Mouse (Mus musculus): ENCODE results near the gene Hsf5. TPM values are rescaled to one million over a fixed set of nuclear protein-coding genes. Genes with fewer than 3 reads are reported as not detected.
A peak's percentile ranks its signal among the peaks of the same experiment; 100 is the strongest.

Gene Hsf5
- polyA plus RNA-seq, 1 experiment from 2014 or later = 0.11 TPM

DNA sequence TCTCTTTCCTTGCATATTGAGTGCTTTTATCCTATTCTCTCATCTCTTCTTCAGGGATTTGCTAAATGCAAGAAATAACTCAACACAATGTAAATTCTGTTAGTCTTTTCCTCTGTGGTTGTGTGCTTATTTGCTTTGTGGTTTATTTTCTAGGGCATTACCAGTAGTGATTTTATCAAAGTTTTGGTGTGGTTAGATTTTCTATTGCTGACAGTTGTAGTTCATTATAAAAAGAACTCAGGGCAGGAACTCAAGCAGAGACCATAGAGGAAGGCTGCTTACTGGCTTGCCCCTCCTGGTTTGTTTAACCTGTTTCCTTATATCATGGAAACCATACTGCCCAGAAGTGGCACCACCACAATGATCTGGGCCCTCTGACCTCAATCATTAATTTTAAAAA is 25.9 kb downstream of the Hsf5 start:
- no peak overlapping the region for H3K27ac ChIP-seq (ENCODE audit: low read depth, low read length)
- 0 out of 2 replicates have a peak, but pooled peaks cover 3% of the 10 kb centered on the region for H3K4me1 ChIP-seq (ENCODE audit: control insufficient read depth, insufficient read depth, low read length)
- no peak for ATAC-seq (replicated peaks; ENCODE audit: insufficient number of reproducible peaks, low FRiP score, low TSS enrichment)
- no peaks in the 10 kb centered on the region for H3K9me3 ChIP-seq (replicated peaks; ENCODE audit: control insufficient read depth, low read length)
- H3K9ac ChIP-seq (ENCODE audit: low read depth, low read length) = no peak overlapping the region
- H3K4me3 ChIP-seq (ENCODE audit: low read depth, low read length) = no peak overlapping the region
- H3K36me3 ChIP-seq (ENCODE audit: control insufficient read depth, insufficient read depth, low read length) = no peaks in the 10 kb centered on the region
- H3K27me3 ChIP-seq (ENCODE audit: control insufficient read depth, insufficient read depth, low read length) = no peaks in the 10 kb centered on the region
- no peak overlapping the region for H3K4me2 ChIP-seq

- ATAC-seq (replicated peaks; ENCODE audit: insufficient number of reproducible peaks, low FRiP score, low TSS enrichment) = no peak
- H3K27me3 ChIP-seq (ENCODE audit: control insufficient read depth, insufficient read depth, low read length) = no peaks in the 10 kb centered on the region
- no peak overlapping the region for H3K27ac ChIP-seq (ENCODE audit: low read depth, low read length)
- no peaks in the 10 kb centered on the region for H3K36me3 ChIP-seq (ENCODE audit: control insufficient read depth, insufficient read depth, low read length)
- no peak overlapping the region for H3K4me2 ChIP-seq
- H3K9me3 ChIP-seq (replicated peaks; ENCODE audit: control insufficient read depth, low read length) = no peaks in the 10 kb centered on the region
- H3K4me3 ChIP-seq (ENCODE audit: low read depth, low read length) = no peak overlapping the region
- no peak overlapping the region for H3K9ac ChIP-seq (ENCODE audit: low read depth, low read length)
- H3K4me1 ChIP-seq (ENCODE audit: control insufficient read depth, insufficient read depth, low read length) = no peaks in the 10 kb centered on the region
- WGBS (ENCODE audit: insufficient replicate concordance) = 74% methylated on average over 5 of the region's 5 CpGs
Measured at GRCm38 (mm10) chr11:87654693-87655092, 37.7 kb downstream of the Hsf5 start.

GRCm38 (mm10) chr11:87659216-87659615 is 42.3 kb downstream of the Hsf5 start:
- no peaks in the 10 kb centered on the region for H3K9me3 ChIP-seq (replicated peaks; ENCODE audit: control insufficient read depth, low read length)
- no peak overlapping the region for H3K4me3 ChIP-seq (ENCODE audit: low read depth, low read length)
- 47% methylated on average over 7 of the region's 7 CpGs for WGBS (ENCODE audit: insufficient replicate concordance)
- H3K27ac ChIP-seq (ENCODE audit: low read depth, low read length) = no peak overlapping the region
- H3K4me1 ChIP-seq (ENCODE audit: control insufficient read depth, insufficient read depth, low read length) = no peaks in the 10 kb centered on the region
- H3K4me2 ChIP-seq = no peak overlapping the region
- no peak for ATAC-seq (replicated peaks; ENCODE audit: insufficient number of reproducible peaks, low FRiP score, low TSS enrichment)
- peaks cover 2% of the 10 kb centered on the region; the same call in 1 of the 2 replicates for H3K27me3 ChIP-seq (ENCODE audit: control insufficient read depth, insufficient read depth, low read length)
- H3K36me3 ChIP-seq (ENCODE audit: control insufficient read depth, insufficient read depth, low read length) = no peaks in the 10 kb centered on the region
- no peak overlapping the region for H3K9ac ChIP-seq (ENCODE audit: low read depth, low read length)

DNA sequence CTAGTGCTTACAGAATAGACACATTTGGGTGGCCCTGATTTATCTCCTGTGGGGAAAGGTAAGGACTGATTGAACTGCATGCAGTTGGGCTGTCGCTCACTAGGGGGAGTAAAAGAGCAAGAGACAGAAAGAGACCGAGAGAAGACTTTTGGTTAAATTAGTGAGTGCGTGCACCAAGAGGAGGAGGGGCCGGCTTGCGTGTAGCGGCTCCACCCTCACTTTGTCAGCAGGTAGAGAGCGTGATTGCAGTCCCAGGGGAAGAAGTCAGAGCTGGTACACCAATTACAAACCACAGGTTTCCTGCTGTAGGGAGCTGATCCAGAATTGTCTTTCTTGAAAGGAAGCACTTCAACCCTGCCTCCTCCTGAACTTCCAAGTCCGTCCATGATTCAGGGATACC is 45.4 kb downstream of the Hsf5 start, which contains the start of gene Rnf43:
Gene Rnf43, plus strand, starts transcription at position 316 of the 400 bp plus-strand sequence.
- 1% methylated on average over 8 of the region's 8 CpGs for WGBS (ENCODE audit: insufficient replicate concordance)
- Histone ChIP-seq H3K4me1 (ENCODE audit: control insufficient read depth, insufficient read depth, low read length) (no peaks in the 10 kb centered on the region), H3K27ac (ENCODE audit: low read depth, low read length) (no peak within 1 kb of the TSS), H3K36me3 (ENCODE audit: control insufficient read depth, insufficient read depth, low read length) (no peaks in the 10 kb centered on the region), H3K9me3 (replicated peaks; ENCODE audit: control insufficient read depth, low read length) (no peaks in the 10 kb centered on the region), H3K4me2 (peak within 1 kb of the TSS; percentile 60), H3K9ac (ENCODE audit: low read depth, low read length) (0 out of 2 replicates have a peak within 1 kb of the TSS, but pooled peaks have one; percentile 44), H3K27me3 (ENCODE audit: control insufficient read depth, insufficient read depth, low read length) (peaks cover 7% of the 10 kb centered on the region; the same call in 1 of the 2 replicates), H3K4me3 (ENCODE audit: low read depth, low read length) (peak within 1 kb of the TSS; percentile 31)
- ATAC-seq (replicated peaks; ENCODE audit: insufficient number of reproducible peaks, low FRiP score, low TSS enrichment) = no peak

DNA sequence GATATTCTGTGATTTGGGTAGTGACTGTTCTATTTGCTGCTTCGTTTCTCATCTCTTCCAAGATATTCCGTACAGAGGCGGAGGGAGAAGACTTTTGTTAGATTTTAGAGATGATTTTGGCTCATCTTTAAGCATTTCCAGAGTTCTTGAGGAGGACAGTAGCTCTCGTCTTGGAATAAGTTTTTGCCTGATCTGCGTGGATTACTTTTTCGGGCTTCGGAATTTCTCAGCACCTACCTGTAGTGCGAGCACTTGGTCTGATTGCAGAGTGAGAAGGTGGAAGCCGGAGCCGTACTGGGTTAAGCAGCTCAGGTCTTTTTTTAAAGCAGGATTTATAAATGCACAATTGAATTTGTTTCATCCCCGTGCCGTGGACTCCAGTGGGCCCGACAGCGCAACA is 45.9 kb downstream of the Hsf5 start:
- Histone ChIP-seq H3K4me2 (peak overlapping the region; percentile 60), H3K9me3 (replicated peaks; ENCODE audit: control insufficient read depth, low read length) (no peaks in the 10 kb centered on the region), H3K9ac (ENCODE audit: low read depth, low read length) (0 out of 2 replicates have a peak overlapping the region, but pooled peaks have one; percentile 44), H3K27ac (ENCODE audit: low read depth, low read length) (no peak overlapping the region), H3K36me3 (ENCODE audit: control insufficient read depth, insufficient read depth, low read length) (no peaks in the 10 kb centered on the region), H3K4me3 (ENCODE audit: low read depth, low read length) (peak overlapping the region; percentile 31), H3K4me1 (ENCODE audit: control insufficient read depth, insufficient read depth, low read length) (no peaks in the 10 kb centered on the region), H3K27me3 (ENCODE audit: control insufficient read depth, insufficient read depth, low read length) (peaks cover 7% of the 10 kb centered on the region; the same call in 1 of the 2 replicates)
- 22% methylated on average over 14 of the region's 14 CpGs for WGBS (ENCODE audit: insufficient replicate concordance)
- no peak for ATAC-seq (replicated peaks; ENCODE audit: insufficient number of reproducible peaks, low FRiP score, low TSS enrichment)

GRCm38 (mm10) chr11:87663948-87664347 is 47.0 kb downstream of the Hsf5 start:
- H3K4me3 ChIP-seq (ENCODE audit: low read depth, low read length) = no peak overlapping the region
- H3K9ac ChIP-seq (ENCODE audit: low read depth, low read length) = no peak overlapping the region
- peaks cover 7% of the 10 kb centered on the region; the same call in 1 of the 2 replicates for H3K27me3 ChIP-seq (ENCODE audit: control insufficient read depth, insufficient read depth, low read length)
- no peak overlapping the region; the same call in 1 of the 2 replicates for H3K4me2 ChIP-seq
- no peaks in the 10 kb centered on the region for H3K9me3 ChIP-seq (replicated peaks; ENCODE audit: control insufficient read depth, low read length)
- WGBS (ENCODE audit: insufficient replicate concordance) = 74% methylated on average over 6 of the region's 6 CpGs
- no peaks in the 10 kb centered on the region for H3K36me3 ChIP-seq (ENCODE audit: control insufficient read depth, insufficient read depth, low read length)
- H3K27ac ChIP-seq (ENCODE audit: low read depth, low read length) = no peak overlapping the region
- no peak for ATAC-seq (replicated peaks; ENCODE audit: insufficient number of reproducible peaks, low FRiP score, low TSS enrichment)
- H3K4me1 ChIP-seq (ENCODE audit: control insufficient read depth, insufficient read depth, low read length) = no peaks in the 10 kb centered on the region

- no peak overlapping the region for H3K9ac ChIP-seq (ENCODE audit: low read depth, low read length)
- no peak for ATAC-seq (replicated peaks; ENCODE audit: insufficient number of reproducible peaks, low FRiP score, low TSS enrichment)
- no peaks in the 10 kb centered on the region for H3K4me1 ChIP-seq (ENCODE audit: control insufficient read depth, insufficient read depth, low read length)
- H3K4me2 ChIP-seq = peak overlapping the region; percentile 24; the same call in 1 of the 2 replicates
- H3K36me3 ChIP-seq (ENCODE audit: control insufficient read depth, insufficient read depth, low read length) = no peaks in the 10 kb centered on the region
- WGBS (ENCODE audit: insufficient replicate concordance) = 78% methylated on average over 12 of the region's 12 CpGs
- no peak overlapping the region for H3K4me3 ChIP-seq (ENCODE audit: low read depth, low read length)
- no peak overlapping the region for H3K27ac ChIP-seq (ENCODE audit: low read depth, low read length)
- H3K27me3 ChIP-seq (ENCODE audit: control insufficient read depth, insufficient read depth, low read length) = peaks cover 7% of the 10 kb centered on the region; the same call in 1 of the 2 replicates
- no peaks in the 10 kb centered on the region for H3K9me3 ChIP-seq (replicated peaks; ENCODE audit: control insufficient read depth, low read length)
Measured at GRCm38 (mm10) chr11:87664521-87664920, 47.6 kb downstream of the Hsf5 start.

DNA sequence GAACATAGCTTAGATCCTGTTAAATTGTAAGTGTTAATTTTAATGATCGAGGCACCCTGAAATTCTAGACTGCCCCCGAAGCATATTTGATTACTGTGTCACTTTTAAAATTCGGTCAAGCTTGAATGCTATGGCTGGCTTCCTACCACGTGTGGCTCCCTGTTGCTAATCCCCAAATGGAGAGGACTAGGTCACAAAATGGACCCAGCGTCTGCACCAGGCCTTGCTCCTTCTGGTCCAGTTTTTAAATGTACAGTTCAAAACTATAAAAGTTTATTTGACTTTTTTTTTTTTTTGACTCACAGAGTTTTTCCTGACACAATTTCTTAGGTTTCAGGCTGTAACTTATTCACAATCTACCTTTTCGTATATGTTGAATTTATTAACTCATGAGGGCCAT is 48.3 kb downstream of the Hsf5 start:
- Histone ChIP-seq H3K36me3 (ENCODE audit: control insufficient read depth, insufficient read depth, low read length) (no peaks in the 10 kb centered on the region), H3K9ac (ENCODE audit: low read depth, low read length) (no peak overlapping the region), H3K9me3 (replicated peaks; ENCODE audit: control insufficient read depth, low read length) (no peaks in the 10 kb centered on the region), H3K4me3 (ENCODE audit: low read depth, low read length) (no peak overlapping the region), H3K4me2 (no peak overlapping the region), H3K27me3 (ENCODE audit: control insufficient read depth, insufficient read depth, low read length) (peaks cover 7% of the 10 kb centered on the region; the same call in 1 of the 2 replicates), H3K27ac (ENCODE audit: low read depth, low read length) (no peak overlapping the region), H3K4me1 (ENCODE audit: control insufficient read depth, insufficient read depth, low read length) (no peaks in the 10 kb centered on the region)
- ATAC-seq (replicated peaks; ENCODE audit: insufficient number of reproducible peaks, low FRiP score, low TSS enrichment) = no peak
- WGBS (ENCODE audit: insufficient replicate concordance) = 76% methylated on average over 6 of the region's 6 CpGs

DNA sequence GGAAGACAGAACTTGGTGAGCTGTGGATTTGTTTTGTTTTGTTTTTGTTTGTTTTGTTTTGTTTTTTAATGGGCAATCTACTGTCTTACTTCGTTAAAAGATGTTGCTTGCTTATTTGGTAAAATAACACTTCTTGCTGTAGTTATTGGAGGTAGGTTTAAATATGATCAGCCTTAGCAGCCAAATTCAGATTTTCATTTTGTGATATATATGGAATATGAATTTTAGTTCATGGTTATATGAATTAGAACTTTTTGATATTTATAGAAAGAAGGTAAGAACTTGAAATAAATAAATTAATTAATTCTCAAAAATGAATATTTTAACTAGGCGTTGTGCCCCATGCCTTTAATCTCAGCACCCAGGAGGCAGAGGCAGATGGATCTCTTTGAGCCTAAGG is 48.7 kb downstream of the Hsf5 start:
- Histone ChIP-seq H3K27me3 (ENCODE audit: control insufficient read depth, insufficient read depth, low read length) (peaks cover 7% of the 10 kb centered on the region; the same call in 1 of the 2 replicates), H3K27ac (ENCODE audit: low read depth, low read length) (no peak overlapping the region), H3K4me2 (no peak overlapping the region), H3K36me3 (ENCODE audit: control insufficient read depth, insufficient read depth, low read length) (no peaks in the 10 kb centered on the region), H3K9ac (ENCODE audit: low read depth, low read length) (no peak overlapping the region), H3K4me3 (ENCODE audit: low read depth, low read length) (no peak overlapping the region), H3K4me1 (ENCODE audit: control insufficient read depth, insufficient read depth, low read length) (no peaks in the 10 kb centered on the region), H3K9me3 (replicated peaks; ENCODE audit: control insufficient read depth, low read length) (no peaks in the 10 kb centered on the region)
- no peak for ATAC-seq (replicated peaks; ENCODE audit: insufficient number of reproducible peaks, low FRiP score, low TSS enrichment)
- 78% methylated on average over 2 of the region's 2 CpGs for WGBS (ENCODE audit: insufficient replicate concordance)
